Mouse (Mus musculus) midbrain, postnatal 0 days (tissue): ENCODE results near the gene Dock1. TPM values are rescaled to one million over a fixed set of nuclear protein-coding genes. Genes with fewer than 3 reads are reported as not detected.
A peak's percentile ranks its signal among the peaks of the same experiment; 100 is the strongest.

Source experiments
- ATAC-seq: fragments of 200-750 bp; cut with Nextera tagmentation; 2 replicates; pipeline ENCODE4 v1.8.0; 2017; ENCODE audit warnings: moderate number of reproducible peaks, mild to moderate bottlenecking, moderate TSS enrichment, moderate library complexity; ENCODE audit not compliant: low FRiP score
- DNase-seq: peaks from one replicate; pipeline ENCODE4 v3.0.0-alpha.2; 2015; ENCODE audit warnings: low spot score
- H3K27ac ChIP-seq: fragments of 300-500 bp; sonication (generic); 2 replicates; pipeline ENCODE4 v1.5.1; 2014; ENCODE audit warnings: low read depth, mild to moderate bottlenecking, low read length, mixed read lengths
- H3K27me3 ChIP-seq: fragments of 300-500 bp; sonication (generic); 2 replicates; pipeline ENCODE4 v1.6.1; 2014; ENCODE audit warnings: low read length, control low read depth, mixed read lengths; ENCODE audit not compliant: insufficient read depth
- H3K36me3 ChIP-seq: fragments of 300-500 bp; sonication (generic); 2 replicates; pipeline ENCODE4 v1.6.1; 2014; ENCODE audit warnings: low read length, control low read depth, mixed read lengths; ENCODE audit not compliant: insufficient read depth
- H3K4me1 ChIP-seq: fragments of 300-500 bp; sonication (generic); 2 replicates; pipeline ENCODE4 v1.6.1; 2014; ENCODE audit warnings: mild to moderate bottlenecking, control low read depth, antibody characterized with exemption, low read length, mixed read lengths; ENCODE audit not compliant: insufficient read depth
- H3K4me2 ChIP-seq: fragments of 300-500 bp; sonication (generic); 2 replicates; pipeline ENCODE4 v1.6.1; 2014; ENCODE audit warnings: low read depth, mild to moderate bottlenecking, low read length, mixed read lengths; ENCODE audit not compliant: poor library complexity, severe bottlenecking
- H3K4me3 ChIP-seq: fragments of 300-500 bp; sonication (generic); 2 replicates; pipeline ENCODE4 v1.5.1; 2014; ENCODE audit warnings: low read depth, mild to moderate bottlenecking, low read length, moderate library complexity
- H3K9ac ChIP-seq: fragments of 300-500 bp; sonication (generic); replicated peaks from 2 replicates; pipeline ENCODE4 v1.6.1; 2014; ENCODE audit warnings: mild to moderate bottlenecking, low read length, moderate library complexity, mixed read lengths; ENCODE audit not compliant: poor library complexity, severe bottlenecking
- H3K9me3 ChIP-seq: fragments of 300-500 bp; sonication (generic); 2 replicates; pipeline ENCODE4 v1.6.1; 2016; ENCODE audit warnings: low read length, control low read depth
- CTCF ChIP-seq: IDR thresholded peaks from 2 replicates; pipeline ENCODE4 v1.5.1; 2016; ENCODE audit warnings: antibody characterized with exemption, mild to moderate bottlenecking
- WGBS: fragments of 180-500 bp; shearing (Covaris S2); extraction: QIAGEN DNeasy Blood & Tissue Kit; methylation state at CpG from one replicate; pipeline ENCODE4 v1.1.7; 2014; 5-methylcytosine and 5-hydroxymethylcytosine counted together
- polyA plus RNA-seq: library from polyadenylated mRNA; unstranded; fragments of >200 nt; fragmentation: Nextera tagmentation; extraction: Ambion mirVana; gene quantifications from 2 replicates; pipeline ENCODE4 v1.2.1, GENCODE M21; 2015
- total RNA-seq: library from RNA; depleted of rRNA; stranded (reverse); fragments of >200 nt; gene quantifications from 2 replicates; pipeline ENCODE4 v1.2.3, GENCODE M21; 2014

Dock1 gene
- total and polyA plus RNA-seq, 2 experiments from 2014 or later = 5.3 to 14.2 TPM

GRCm38 (mm10) chr7:135059562-135059961, 389.1 kb downstream of the Dock1 start:
- ATAC-seq (no peak), DNase-seq (no peak)
- Histone ChIP-seq H3K36me3 (no peaks in the 10 kb centered on the region), H3K9me3 (no peaks in the 10 kb centered on the region; the same call in 1 of the 2 replicates), H3K4me2 (no peak overlapping the region), H3K27me3 (no peaks in the 10 kb centered on the region), H3K4me1 (no peaks in the 10 kb centered on the region), H3K27ac (no peak overlapping the region), H3K4me3 (no peak overlapping the region), H3K9ac (no peak overlapping the region)
- 94% methylated on average over 3 of the region's 3 CpGs for WGBS
- no peak for TF ChIP-seq CTCF

- 85% methylated on average over 5 of the region's 5 CpGs for WGBS
- Histone ChIP-seq H3K9ac (no peak overlapping the region), H3K27me3 (no peaks in the 10 kb centered on the region; the same call in 1 of the 2 replicates), H3K4me1 (no peaks in the 10 kb centered on the region), H3K27ac (no peak overlapping the region), H3K4me3 (no peak overlapping the region), H3K9me3 (no peaks in the 10 kb centered on the region; the same call in 1 of the 2 replicates), H3K4me2 (no peak overlapping the region), H3K36me3 (no peaks in the 10 kb centered on the region)
- DNase-seq (no peak), ATAC-seq (no peak)
- no peak for TF ChIP-seq CTCF
Observed at GRCm38 (mm10) chr7:135063886-135064285, 393.4 kb downstream of the Dock1 start.

- no peak overlapping the region for H3K27ac ChIP-seq
- no peak for DNase-seq
- no peaks in the 10 kb centered on the region; the same call in 1 of the 2 replicates for H3K9me3 ChIP-seq
- no peak overlapping the region for H3K4me2 ChIP-seq
- H3K36me3 ChIP-seq = no peaks in the 10 kb centered on the region
- 29% methylated on average over 5 of the region's 5 CpGs for WGBS
- no peak overlapping the region for H3K4me3 ChIP-seq
- no peak for TF ChIP-seq CTCF
- no peak overlapping the region for H3K9ac ChIP-seq
- no peaks in the 10 kb centered on the region for H3K4me1 ChIP-seq
- ATAC-seq = no peak
- no peaks in the 10 kb centered on the region; the same call in 1 of the 2 replicates for H3K27me3 ChIP-seq
Observed at GRCm38 (mm10) chr7:135065301-135065700, 394.8 kb downstream of the Dock1 start.

- WGBS = 90% methylated on average over 3 of the region's 3 CpGs
- no peak for TF ChIP-seq CTCF
- no peak overlapping the region for H3K4me3 ChIP-seq
Observed at GRCm38 (mm10) chr7:135068887-135069286, 398.4 kb downstream of the Dock1 start.

GRCm38 (mm10) chr7:135076904-135077303, 406.4 kb downstream of the Dock1 start:
- Histone ChIP-seq H3K9ac (no peak overlapping the region), H3K4me1 (no peaks in the 10 kb centered on the region), H3K4me2 (no peak overlapping the region), H3K27me3 (no peaks in the 10 kb centered on the region), H3K36me3 (no peaks in the 10 kb centered on the region), H3K9me3 (no peaks in the 10 kb centered on the region), H3K4me3 (no peak overlapping the region), H3K27ac (no peak overlapping the region)
- WGBS = 77% methylated on average over 6 of the region's 6 CpGs
- TF ChIP-seq CTCF = no peak
- ATAC-seq (no peak), DNase-seq (no peak)

More at GRCm38 (mm10) chr7:135068887-135069286, 398.4 kb downstream of the Dock1 start:
- no peak for ATAC-seq
- no peak overlapping the region for H3K4me2 ChIP-seq
- no peak for DNase-seq
- no peak overlapping the region for H3K9ac ChIP-seq
- H3K36me3 ChIP-seq = no peaks in the 10 kb centered on the region
- H3K27ac ChIP-seq = no peak overlapping the region
- no peaks in the 10 kb centered on the region; the same call in 1 of the 2 replicates for H3K27me3 ChIP-seq
- H3K4me1 ChIP-seq = no peaks in the 10 kb centered on the region
- no peaks in the 10 kb centered on the region for H3K9me3 ChIP-seq

- ATAC-seq (no peak), DNase-seq (peak; percentile 50)
- H3K4me2 ChIP-seq = no peak overlapping the region
- 65% methylated on average over 6 of the region's 6 CpGs for WGBS
- no peaks in the 10 kb centered on the region for H3K36me3 ChIP-seq
- H3K27me3 ChIP-seq = no peaks in the 10 kb centered on the region
- no peak overlapping the region for H3K9ac ChIP-seq
- no peak overlapping the region for H3K4me3 ChIP-seq
- H3K9me3 ChIP-seq = no peaks in the 10 kb centered on the region
- H3K4me1 ChIP-seq = no peaks in the 10 kb centered on the region
- TF ChIP-seq CTCF = no peak
- H3K27ac ChIP-seq = no peak overlapping the region
Observed at GRCm38 (mm10) chr7:135077340-135077739, 406.9 kb downstream of the Dock1 start.
